ENCODE assay signal across 8 mouse cellular contexts in genomic region chr12:101025379-101025778, GRCm38 (mm10). TPM values are rescaled to one million over a fixed set of nuclear protein-coding genes. Genes with fewer than 3 reads are reported as not detected.
DNase-seq lines count a peak whose midpoint lies in the region; ATAC-seq and TF ChIP-seq lines count a peak whose summit lies in the region.

No protein-coding gene starts in this region.

- H3K27ac ChIP-seq in layer of hippocampus, adult 2 months, result peak overlapping the region; percentile 61; the same call in 1 of the 2 replicates
- H3K27ac ChIP-seq in embryonic facial prominence, embryonic 12.5 days, result no peak overlapping the region
- H3K27ac ChIP-seq in limb, embryonic 11.5 days (replicated peaks; ENCODE audit: low read depth, low read length), result no peak overlapping the region
- H3K27ac ChIP-seq in neural tube, embryonic 13.5 days (replicated peaks), result 0 out of 2 replicates have a peak overlapping the region, but pooled peaks have one; percentile 38

- peaks cover 8% of the 10 kb centered on the region; the same call in 1 of the 2 replicates for H3K4me1 ChIP-seq in embryonic facial prominence, embryonic 12.5 days
- peaks cover 12% of the 10 kb centered on the region for H3K4me1 ChIP-seq in limb, embryonic 11.5 days (ENCODE audit: control insufficient read depth, insufficient read depth, low read length)
- H3K4me1 ChIP-seq in neural tube, embryonic 13.5 days (replicated peaks), result peaks cover 61% of the 10 kb centered on the region

- H3K4me3 ChIP-seq in layer of hippocampus, adult 2 months, result no peak overlapping the region
- no peak overlapping the region for H3K4me3 ChIP-seq in embryonic facial prominence, embryonic 12.5 days
- H3K4me3 ChIP-seq in limb, embryonic 11.5 days (ENCODE audit: low read depth, low read length), result no peak overlapping the region
- H3K4me3 ChIP-seq in neural tube, embryonic 13.5 days, result no peak overlapping the region

- intact Hi-C loops in left cerebral cortex, postnatal 10 days (cut with DNase I), result loop anchor here (5.0 kb wide), 1 partner anchor 38 kb away; no protein-coding TSS in a partner anchor

- no peak overlapping the region for H3K4me2 ChIP-seq in embryonic facial prominence, embryonic 12.5 days (replicated peaks)
- H3K4me2 ChIP-seq in limb, embryonic 11.5 days (ENCODE audit: low read depth, severe bottlenecking), result peak overlapping the region; percentile 7; the same call in 1 of the 2 replicates
- peak overlapping the region; percentile 76 for H3K4me2 ChIP-seq in neural tube, embryonic 13.5 days

- TF ChIP-seq CTCF in layer of hippocampus, adult 2 months (conservative IDR thresholded peaks at IDR 0.05), result no peak

- peaks cover 32% of the 10 kb centered on the region for H3K27me3 ChIP-seq in embryonic facial prominence, embryonic 12.5 days
- H3K27me3 ChIP-seq in limb, embryonic 11.5 days (ENCODE audit: control insufficient read depth, insufficient read depth, low read length), result peaks cover 18% of the 10 kb centered on the region
- H3K27me3 ChIP-seq in neural tube, embryonic 13.5 days, result peaks cover 4% of the 10 kb centered on the region; the same call in 1 of the 2 replicates

- peak; percentile 7; the same call in 1 of the 2 replicates for ATAC-seq in embryonic facial prominence, embryonic 12.5 days (ENCODE audit: insufficient number of reproducible peaks, insufficient read depth, low FRiP score, low TSS enrichment)
- no peak for ATAC-seq in limb, embryonic 11.5 days (ENCODE audit: insufficient number of reproducible peaks, low FRiP score, low TSS enrichment, low read depth)
- no peak for ATAC-seq in neural tube, embryonic 13.5 days (ENCODE audit: low read depth)

- 52% methylated on average over 7 of the region's 7 CpGs for WGBS in embryonic facial prominence, embryonic 12.5 days
- 60% methylated on average over 7 of the region's 7 CpGs for WGBS in limb, embryonic 11.5 days
- WGBS in neural tube, embryonic 13.5 days, result 79% methylated on average over 7 of the region's 7 CpGs

- no peaks in the 10 kb centered on the region for H3K9me3 ChIP-seq in embryonic facial prominence, embryonic 12.5 days
- no peaks in the 10 kb centered on the region for H3K9me3 ChIP-seq in limb, embryonic 11.5 days (ENCODE audit: control insufficient read depth, low read length)
- H3K9me3 ChIP-seq in neural tube, embryonic 13.5 days, result no peaks in the 10 kb centered on the region

- H3K36me3 ChIP-seq in embryonic facial prominence, embryonic 12.5 days, result no peaks in the 10 kb centered on the region
- no peaks in the 10 kb centered on the region for H3K36me3 ChIP-seq in limb, embryonic 11.5 days (ENCODE audit: control insufficient read depth, insufficient read depth, low read length)
- peaks cover 17% of the 10 kb centered on the region for H3K36me3 ChIP-seq in neural tube, embryonic 13.5 days

- no peak overlapping the region for H3K9ac ChIP-seq in embryonic facial prominence, embryonic 12.5 days
- no peak overlapping the region for H3K9ac ChIP-seq in limb, embryonic 11.5 days (ENCODE audit: low read length)
- no peak overlapping the region for H3K9ac ChIP-seq in neural tube, embryonic 13.5 days

- DNase-seq in layer of hippocampus, adult 2 months (ENCODE audit: low spot score in 2 of 2), result no peak
- no peak for DNase-seq in layer of hippocampus, postnatal 36 days
- DNase-seq in limb, embryonic 11.5 days (ENCODE audit: low spot score), result no peak
- DNase-seq in left cerebral cortex, postnatal 10 days (ENCODE audit: extremely low spot score in 1 of 2, low spot score in 2 of 2), result no peak
- no peak for DNase-seq in urinary bladder, adult 18-20 months (ENCODE audit: low spot score in 2 of 2)
- no peak for DNase-seq in frontal cortex, adult 2 months (ENCODE audit: extremely low spot score in 1 of 2, low spot score in 1 of 2)

RNA-seq across cellular contexts. Expression of gene Ccdc88c, which starts 3.5 kb away (rescaled TPM):
- 10 to 100 TPM; 24.3 to 33.7 TPM for total RNA-seq in layer of hippocampus, adult 2 months (2021)
- total RNA-seq in layer of hippocampus, postnatal 36 days (2021), result 10 to 100 TPM; 29.4 to 32.6 TPM
- polyA plus RNA-seq in embryonic facial prominence, embryonic 12.5 days (2016; fragmentation: Nextera tagmentation; extraction: Ambion mirVana), result 6.6 and 6.7 TPM in 2 replicates
- polyA plus RNA-seq in limb, embryonic 11.5 days (2014; fragmentation: Nextera tagmentation; extraction: Ambion mirVana), result 3.2 and 3.4 TPM in 2 replicates
- polyA plus RNA-seq in neural tube, embryonic 13.5 days (2015; fragmentation: Nextera tagmentation; extraction: Ambion mirVana), result 11.0 and 11.8 TPM in 2 replicates
- total RNA-seq in left cerebral cortex, postnatal 10 days (2021), result 10 to 100 TPM; 26.3 TPM
- 16.1 and 18.0 TPM in 2 replicates for polyA plus RNA-seq in frontal cortex, adult 2 months (2012; rRNA removed)

RNA-seq across cellular contexts. Expression of gene Ppp4r3a, which starts 58.1 kb away (rescaled TPM):
- 10 to 100 TPM; 38.4 to 44.7 TPM for total RNA-seq in layer of hippocampus, adult 2 months (2021)
- 10 to 100 TPM; 41.1 to 45.3 TPM for total RNA-seq in layer of hippocampus, postnatal 36 days (2021)
- polyA plus RNA-seq in embryonic facial prominence, embryonic 12.5 days (2016; fragmentation: Nextera tagmentation; extraction: Ambion mirVana), result 65.7 and 66.6 TPM in 2 replicates
- polyA plus RNA-seq in limb, embryonic 11.5 days (2014; fragmentation: Nextera tagmentation; extraction: Ambion mirVana), result 60.9 and 71.2 TPM in 2 replicates
- 31.6 and 32.4 TPM in 2 replicates for polyA plus RNA-seq in neural tube, embryonic 13.5 days (2015; fragmentation: Nextera tagmentation; extraction: Ambion mirVana)
- total RNA-seq in left cerebral cortex, postnatal 10 days (2021), result 10 to 100 TPM; 38.0 to 39.5 TPM
- polyA plus RNA-seq in frontal cortex, adult 2 months (2012; rRNA removed), result 34.4 and 39.1 TPM in 2 replicates

Comparison
In these comparisons a context has a peak if more than half of its experiments do, and no peak if none do; other contexts are left out.
1. H3K27ac ChIP-seq: peak in layer of hippocampus, adult 2 months (single experiment) and neural tube, embryonic 13.5 days (single experiment); none in embryonic facial prominence, embryonic 12.5 days (single experiment) and limb, embryonic 11.5 days (single experiment).